Mouse (Mus musculus): Measurements from ENCODE around the gene Fgf13. TPM values are rescaled to one million over a fixed set of nuclear protein-coding genes. Genes with fewer than 3 reads are reported as not detected.

Fgf13 gene
- polyA plus RNA-seq, 1 experiment, result 104 TPM

- no peak for TF ChIP-seq POLR2A (IDR thresholded peaks at IDR 0.05; ENCODE audit: extremely low read depth, insufficient read depth, low read length)
- TF ChIP-seq CTCF (IDR thresholded peaks at IDR 0.05; ENCODE audit: extremely low read depth, insufficient read depth, low read length), result no peak
- Histone ChIP-seq H3K27ac (ENCODE audit: insufficient read depth, low read length) (no peak overlapping the region), H3K4me1 (ENCODE audit: control insufficient read depth, insufficient read depth, low read length) (no peaks in the 10 kb centered on the region), H3K4me3 (ENCODE audit: insufficient read depth, low read length) (no peak overlapping the region)
Observed at GRCm38 (mm10) chrX:59493388-59493787, 74.5 kb downstream of the Fgf13 start.

- no peak overlapping the region for H3K27ac ChIP-seq (ENCODE audit: insufficient read depth, low read length)
- no peak overlapping the region for H3K4me3 ChIP-seq (ENCODE audit: insufficient read depth, low read length)
- no peak for TF ChIP-seq POLR2A (IDR thresholded peaks at IDR 0.05; ENCODE audit: extremely low read depth, insufficient read depth, low read length)
- TF ChIP-seq CTCF (IDR thresholded peaks at IDR 0.05; ENCODE audit: extremely low read depth, insufficient read depth, low read length), result no peak
- H3K4me1 ChIP-seq (ENCODE audit: control insufficient read depth, insufficient read depth, low read length), result no peaks in the 10 kb centered on the region
Observed at GRCm38 (mm10) chrX:59485426-59485825, 82.4 kb downstream of the Fgf13 start.

GRCm38 (mm10) chrX:59402596-59403285 lies 165.1 kb downstream of the Fgf13 start:
- Histone ChIP-seq H3K4me1 (ENCODE audit: control insufficient read depth, insufficient read depth, low read length) (no peaks in the 10 kb centered on the region), H3K4me3 (ENCODE audit: insufficient read depth, low read length) (no peak overlapping the region), H3K27ac (ENCODE audit: insufficient read depth, low read length) (no peak overlapping the region)
- TF ChIP-seq CTCF (IDR thresholded peaks at IDR 0.05; ENCODE audit: extremely low read depth, insufficient read depth, low read length) (no peak), POLR2A (IDR thresholded peaks at IDR 0.05; ENCODE audit: extremely low read depth, insufficient read depth, low read length) (no peak)

GRCm38 (mm10) chrX:59290916-59291411 lies 276.9 kb downstream of the Fgf13 start:
- TF ChIP-seq POLR2A (IDR thresholded peaks at IDR 0.05; ENCODE audit: extremely low read depth, insufficient read depth, low read length) (no peak), CTCF (IDR thresholded peaks at IDR 0.05; ENCODE audit: extremely low read depth, insufficient read depth, low read length) (no peak)
- Histone ChIP-seq H3K27ac (ENCODE audit: insufficient read depth, low read length) (no peak overlapping the region), H3K4me1 (ENCODE audit: control insufficient read depth, insufficient read depth, low read length) (no peaks in the 10 kb centered on the region), H3K4me3 (ENCODE audit: insufficient read depth, low read length) (no peak overlapping the region)

GRCm38 (mm10) chrX:59251576-59251975 lies 316.3 kb downstream of the Fgf13 start:
- H3K27ac ChIP-seq (ENCODE audit: insufficient read depth, low read length), result no peak overlapping the region
- H3K4me3 ChIP-seq (ENCODE audit: insufficient read depth, low read length), result no peak overlapping the region
- no peak for TF ChIP-seq CTCF (IDR thresholded peaks at IDR 0.05; ENCODE audit: extremely low read depth, insufficient read depth, low read length)
- TF ChIP-seq POLR2A (IDR thresholded peaks at IDR 0.05; ENCODE audit: extremely low read depth, insufficient read depth, low read length), result no peak
- no peaks in the 10 kb centered on the region for H3K4me1 ChIP-seq (ENCODE audit: control insufficient read depth, insufficient read depth, low read length)

- TF ChIP-seq CTCF (IDR thresholded peaks at IDR 0.05; ENCODE audit: extremely low read depth, insufficient read depth, low read length), result no peak
- no peak for TF ChIP-seq POLR2A (IDR thresholded peaks at IDR 0.05; ENCODE audit: extremely low read depth, insufficient read depth, low read length)
- H3K27ac ChIP-seq (ENCODE audit: insufficient read depth, low read length), result no peak overlapping the region
- no peak overlapping the region for H3K4me3 ChIP-seq (ENCODE audit: insufficient read depth, low read length)
- no peaks in the 10 kb centered on the region for H3K4me1 ChIP-seq (ENCODE audit: control insufficient read depth, insufficient read depth, low read length)
Observed at GRCm38 (mm10) chrX:59243752-59244151, 324.1 kb downstream of the Fgf13 start.

GRCm38 (mm10) chrX:59243176-59243575 lies 324.7 kb downstream of the Fgf13 start:
- Histone ChIP-seq H3K4me3 (ENCODE audit: insufficient read depth, low read length) (no peak overlapping the region), H3K27ac (ENCODE audit: insufficient read depth, low read length) (no peak overlapping the region), H3K4me1 (ENCODE audit: control insufficient read depth, insufficient read depth, low read length) (no peaks in the 10 kb centered on the region)
- TF ChIP-seq POLR2A (IDR thresholded peaks at IDR 0.05; ENCODE audit: extremely low read depth, insufficient read depth, low read length) (no peak), CTCF (IDR thresholded peaks at IDR 0.05; ENCODE audit: extremely low read depth, insufficient read depth, low read length) (no peak)

GRCm38 (mm10) chrX:59241460-59241747 lies 326.5 kb downstream of the Fgf13 start:
- H3K4me3 ChIP-seq (ENCODE audit: insufficient read depth, low read length), result no peak overlapping the region
- no peaks in the 10 kb centered on the region for H3K4me1 ChIP-seq (ENCODE audit: control insufficient read depth, insufficient read depth, low read length)
- TF ChIP-seq POLR2A (IDR thresholded peaks at IDR 0.05; ENCODE audit: extremely low read depth, insufficient read depth, low read length), result no peak
- no peak overlapping the region for H3K27ac ChIP-seq (ENCODE audit: insufficient read depth, low read length)

- H3K27ac ChIP-seq (ENCODE audit: insufficient read depth, low read length), result no peak overlapping the region
- no peaks in the 10 kb centered on the region for H3K4me1 ChIP-seq (ENCODE audit: control insufficient read depth, insufficient read depth, low read length)
- TF ChIP-seq POLR2A (IDR thresholded peaks at IDR 0.05; ENCODE audit: extremely low read depth, insufficient read depth, low read length) (no peak), CTCF (IDR thresholded peaks at IDR 0.05; ENCODE audit: extremely low read depth, insufficient read depth, low read length) (no peak)
- no peak overlapping the region for H3K4me3 ChIP-seq (ENCODE audit: insufficient read depth, low read length)
Observed at GRCm38 (mm10) chrX:59240683-59241459, 327.0 kb downstream of the Fgf13 start.

GRCm38 (mm10) chrX:59220675-59221074 lies 347.2 kb downstream of the Fgf13 start:
- H3K4me3 ChIP-seq (ENCODE audit: insufficient read depth, low read length), result no peak overlapping the region
- H3K27ac ChIP-seq (ENCODE audit: insufficient read depth, low read length), result no peak overlapping the region
- TF ChIP-seq POLR2A (IDR thresholded peaks at IDR 0.05; ENCODE audit: extremely low read depth, insufficient read depth, low read length) (no peak), CTCF (IDR thresholded peaks at IDR 0.05; ENCODE audit: extremely low read depth, insufficient read depth, low read length) (no peak)
- H3K4me1 ChIP-seq (ENCODE audit: control insufficient read depth, insufficient read depth, low read length), result no peaks in the 10 kb centered on the region
